Mouse (Mus musculus): ENCODE measurements at regions not wholly inside any gene's neighbourhood (a gene's known extent, or its start where the extent isn't known, plus 50 kb on each side); places are given as distances from the start of the nearest gene placed in this dataset.
A peak's percentile ranks its signal among the peaks of the same experiment; 100 is the strongest.

DNA sequence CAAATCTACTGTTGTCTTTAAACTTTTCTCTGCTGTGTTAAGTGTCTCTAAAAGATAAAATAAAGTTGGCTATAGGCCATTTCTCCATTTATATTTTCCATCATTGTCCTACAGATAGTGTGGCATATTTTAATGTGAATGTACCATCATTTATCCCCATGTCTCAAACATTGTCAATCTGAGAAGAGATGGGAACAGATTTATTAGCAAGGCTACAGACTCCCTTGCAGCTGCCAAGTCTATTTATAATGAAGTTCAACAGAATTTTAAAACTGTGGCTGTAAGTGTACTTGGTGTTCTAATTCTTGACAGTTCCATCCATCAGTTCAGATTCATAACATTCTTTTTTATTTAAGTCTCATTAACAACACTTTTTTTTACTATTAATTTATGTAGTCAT is 271.2 kb downstream of the Pcdh10 start:
- Histone ChIP-seq H3K4me3 (ENCODE audit: low read length) (no peak overlapping the region), H3K27me3 (ENCODE audit: control insufficient read depth, insufficient read depth, low read length) (no peaks in the 10 kb centered on the region), H3K4me1 (ENCODE audit: control insufficient read depth, insufficient read depth, low read length) (no peaks in the 10 kb centered on the region), H3K9me3 (replicated peaks; ENCODE audit: control insufficient read depth, low read length) (no peaks in the 10 kb centered on the region), H3K4me2 (ENCODE audit: low read depth, low read length) (no peak overlapping the region), H3K9ac (ENCODE audit: low read length) (no peak overlapping the region), H3K36me3 (ENCODE audit: control insufficient read depth, insufficient read depth) (no peaks in the 10 kb centered on the region), H3K27ac (ENCODE audit: low read length) (no peak overlapping the region)
- no peak for ATAC-seq (replicated peaks; ENCODE audit: extremely low read depth, insufficient read depth, low FRiP score)

- ATAC-seq (replicated peaks; ENCODE audit: extremely low read depth, insufficient read depth, low FRiP score) = no peak
- no peaks in the 10 kb centered on the region for H3K9me3 ChIP-seq (replicated peaks; ENCODE audit: control insufficient read depth, low read length)
- no peaks in the 10 kb centered on the region for H3K27me3 ChIP-seq (ENCODE audit: control insufficient read depth, insufficient read depth, low read length)
- no peaks in the 10 kb centered on the region for H3K36me3 ChIP-seq (ENCODE audit: control insufficient read depth, insufficient read depth)
- no peak overlapping the region for H3K9ac ChIP-seq (ENCODE audit: low read length)
- 83% methylated on average over 5 of the region's 5 CpGs for WGBS
- no peaks in the 10 kb centered on the region for H3K4me1 ChIP-seq (ENCODE audit: control insufficient read depth, insufficient read depth, low read length)
- no peak overlapping the region for H3K4me2 ChIP-seq (ENCODE audit: low read depth, low read length)
- no peak overlapping the region for H3K27ac ChIP-seq (ENCODE audit: low read length)
- H3K4me3 ChIP-seq (ENCODE audit: low read length) = no peak overlapping the region
These were observed 278.8 kb downstream of the Pcdh10 start for GRCm38 (mm10) chr3:45657023-45657422.

GRCm38 (mm10) chr3:45658093-45658776 is 280.0 kb downstream of the Pcdh10 start:
- H3K4me1 ChIP-seq (ENCODE audit: control insufficient read depth, insufficient read depth, low read length) = no peaks in the 10 kb centered on the region
- no peaks in the 10 kb centered on the region for H3K27me3 ChIP-seq (ENCODE audit: control insufficient read depth, insufficient read depth, low read length)
- H3K4me3 ChIP-seq (ENCODE audit: low read length) = no peak overlapping the region
- H3K9ac ChIP-seq (ENCODE audit: low read length) = no peak overlapping the region
- no peak for ATAC-seq (replicated peaks; ENCODE audit: extremely low read depth, insufficient read depth, low FRiP score)
- 68% methylated on average over 2 of the region's 2 CpGs for WGBS
- H3K36me3 ChIP-seq (ENCODE audit: control insufficient read depth, insufficient read depth) = no peaks in the 10 kb centered on the region
- no peak overlapping the region for H3K4me2 ChIP-seq (ENCODE audit: low read depth, low read length)
- H3K27ac ChIP-seq (ENCODE audit: low read length) = no peak overlapping the region
- H3K9me3 ChIP-seq (replicated peaks; ENCODE audit: control insufficient read depth, low read length) = no peaks in the 10 kb centered on the region

DNA sequence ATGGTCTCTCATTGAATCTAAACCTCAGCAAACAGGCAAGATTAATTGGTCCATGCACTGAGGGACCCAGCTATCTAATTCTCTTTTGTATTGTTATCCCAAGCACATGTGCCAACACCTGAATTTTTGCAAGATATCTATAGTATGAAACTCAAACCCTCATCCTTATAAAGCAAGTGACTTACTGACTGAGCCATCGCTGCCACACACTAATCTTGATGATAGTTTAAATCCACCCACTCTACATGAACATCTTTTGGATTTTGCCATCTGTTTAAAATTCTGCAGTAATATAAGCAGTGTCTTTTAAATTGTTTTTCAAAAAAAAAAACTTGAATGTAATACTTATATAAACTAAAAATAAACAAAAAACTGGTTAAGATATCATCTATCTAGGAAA is 280.9 kb downstream of the Pcdh10 start:
- no peaks in the 10 kb centered on the region for H3K9me3 ChIP-seq (replicated peaks; ENCODE audit: control insufficient read depth, low read length)
- no peaks in the 10 kb centered on the region for H3K27me3 ChIP-seq (ENCODE audit: control insufficient read depth, insufficient read depth, low read length)
- H3K4me2 ChIP-seq (ENCODE audit: low read depth, low read length) = no peak overlapping the region
- H3K36me3 ChIP-seq (ENCODE audit: control insufficient read depth, insufficient read depth) = no peaks in the 10 kb centered on the region
- no peak for ATAC-seq (replicated peaks; ENCODE audit: extremely low read depth, insufficient read depth, low FRiP score)
- no peak overlapping the region for H3K27ac ChIP-seq (ENCODE audit: low read length)
- WGBS = 84% methylated on average over 1 of the region's 1 CpGs
- no peaks in the 10 kb centered on the region for H3K4me1 ChIP-seq (ENCODE audit: control insufficient read depth, insufficient read depth, low read length)
- H3K9ac ChIP-seq (ENCODE audit: low read length) = no peak overlapping the region
- no peak overlapping the region for H3K4me3 ChIP-seq (ENCODE audit: low read length)

GRCm38 (mm10) chr3:45670434-45670833 is 292.2 kb downstream of the Pcdh10 start:
- Histone ChIP-seq H3K36me3 (ENCODE audit: control insufficient read depth, insufficient read depth) (no peaks in the 10 kb centered on the region), H3K4me3 (ENCODE audit: low read length) (no peak overlapping the region), H3K4me1 (ENCODE audit: control insufficient read depth, insufficient read depth, low read length) (no peaks in the 10 kb centered on the region), H3K27me3 (ENCODE audit: control insufficient read depth, insufficient read depth, low read length) (no peaks in the 10 kb centered on the region), H3K9me3 (replicated peaks; ENCODE audit: control insufficient read depth, low read length) (no peaks in the 10 kb centered on the region), H3K9ac (ENCODE audit: low read length) (no peak overlapping the region), H3K4me2 (ENCODE audit: low read depth, low read length) (no peak overlapping the region), H3K27ac (ENCODE audit: low read length) (no peak overlapping the region)
- no peak for ATAC-seq (replicated peaks; ENCODE audit: extremely low read depth, insufficient read depth, low FRiP score)

- no peaks in the 10 kb centered on the region for H3K27me3 ChIP-seq (ENCODE audit: control insufficient read depth, insufficient read depth, low read length)
- WGBS = 82% methylated on average over 6 of the region's 6 CpGs
- ATAC-seq (replicated peaks; ENCODE audit: extremely low read depth, insufficient read depth, low FRiP score) = no peak
- no peak overlapping the region for H3K27ac ChIP-seq (ENCODE audit: low read length)
- H3K4me3 ChIP-seq (ENCODE audit: low read length) = no peak overlapping the region
- no peak overlapping the region for H3K4me2 ChIP-seq (ENCODE audit: low read depth, low read length)
- no peak overlapping the region for H3K9ac ChIP-seq (ENCODE audit: low read length)
- no peaks in the 10 kb centered on the region for H3K9me3 ChIP-seq (replicated peaks; ENCODE audit: control insufficient read depth, low read length)
- H3K36me3 ChIP-seq (ENCODE audit: control insufficient read depth, insufficient read depth) = no peaks in the 10 kb centered on the region
- no peaks in the 10 kb centered on the region for H3K4me1 ChIP-seq (ENCODE audit: control insufficient read depth, insufficient read depth, low read length)
These were observed 299.5 kb downstream of the Pcdh10 start for GRCm38 (mm10) chr3:45677672-45678071.

- H3K36me3 ChIP-seq (ENCODE audit: control insufficient read depth, insufficient read depth) = no peaks in the 10 kb centered on the region
- 5% methylated on average over 12 of the region's 12 CpGs for WGBS
- H3K27me3 ChIP-seq (ENCODE audit: control insufficient read depth, insufficient read depth, low read length) = no peaks in the 10 kb centered on the region
- H3K4me1 ChIP-seq (ENCODE audit: control insufficient read depth, insufficient read depth, low read length) = no peaks in the 10 kb centered on the region
- no peak for ATAC-seq (replicated peaks; ENCODE audit: extremely low read depth, insufficient read depth, low FRiP score)
- no peak overlapping the region for H3K9ac ChIP-seq (ENCODE audit: low read length)
- no peaks in the 10 kb centered on the region for H3K9me3 ChIP-seq (replicated peaks; ENCODE audit: control insufficient read depth, low read length)
- H3K4me3 ChIP-seq (ENCODE audit: low read length) = peak overlapping the region; percentile 2
- no peak overlapping the region for H3K27ac ChIP-seq (ENCODE audit: low read length)
- H3K4me2 ChIP-seq (ENCODE audit: low read depth, low read length) = peak overlapping the region; percentile 55
These were observed 303.2 kb downstream of the Pcdh10 start for GRCm38 (mm10) chr3:45681410-45681809.

GRCm38 (mm10) chr3:45707891-45708290 is 329.7 kb downstream of the Pcdh10 start:
- Histone ChIP-seq H3K4me1 (ENCODE audit: control insufficient read depth, insufficient read depth, low read length) (no peaks in the 10 kb centered on the region), H3K27ac (ENCODE audit: low read length) (no peak overlapping the region), H3K9ac (ENCODE audit: low read length) (no peak overlapping the region), H3K27me3 (ENCODE audit: control insufficient read depth, insufficient read depth, low read length) (no peaks in the 10 kb centered on the region), H3K4me3 (ENCODE audit: low read length) (no peak overlapping the region), H3K9me3 (replicated peaks; ENCODE audit: control insufficient read depth, low read length) (no peaks in the 10 kb centered on the region), H3K4me2 (ENCODE audit: low read depth, low read length) (no peak overlapping the region), H3K36me3 (ENCODE audit: control insufficient read depth, insufficient read depth) (no peaks in the 10 kb centered on the region)
- ATAC-seq (replicated peaks; ENCODE audit: extremely low read depth, insufficient read depth, low FRiP score) = no peak
- WGBS = 55% methylated on average over 1 of the region's 1 CpGs

Data from heart, embryonic 16.5 days (tissue).